8 mouse cellular contexts compared by ENCODE assay signal in genomic region chr16:10979064-10979803, GRCm38 (mm10).
A peak's percentile ranks its signal among the peaks of the same experiment; 100 is the strongest.
DNase-seq lines count a peak whose midpoint lies in the region; ATAC-seq and TF ChIP-seq lines count a peak whose summit lies in the region.

No protein-coding gene starts in this region.

- no peak overlapping the region for H3K4me2 ChIP-seq in heart, embryonic 15.5 days
- no peak overlapping the region for H3K4me2 ChIP-seq in limb, embryonic 13.5 days (replicated peaks)

- 53% methylated on average over 11 of the region's 11 CpGs for WGBS in heart, embryonic 15.5 days
- WGBS in limb, embryonic 13.5 days = 44% methylated on average over 11 of the region's 11 CpGs

- H3K9ac ChIP-seq in heart, embryonic 15.5 days = no peak overlapping the region
- no peak overlapping the region for H3K9ac ChIP-seq in limb, embryonic 13.5 days

- intact Hi-C loops in heart, postnatal 25 days (cut with DNase I) = no loop called here
- intact Hi-C loops in left cerebral cortex, postnatal 14 days (cut with DNase I) = no loop called here
- intact Hi-C loops in gastrocnemius, postnatal 36 days (cut with DNase I) = no loop called here

- H3K27me3 ChIP-seq in heart, embryonic 15.5 days = no peaks in the 10 kb centered on the region
- no peaks in the 10 kb centered on the region for H3K27me3 ChIP-seq in limb, embryonic 13.5 days

- H3K27ac ChIP-seq in heart, embryonic 15.5 days = peak overlapping the region; percentile 56
- H3K27ac ChIP-seq in cortical plate, adult 2 months (ENCODE audit: insufficient read depth, low read length) = 0 out of 2 replicates have a peak overlapping the region, but pooled peaks have one; percentile 32
- H3K27ac ChIP-seq in limb, embryonic 13.5 days = peak overlapping the region; percentile 78

- no peak for TF ChIP-seq POLR2A in cortical plate, adult 2 months (IDR thresholded peaks at IDR 0.05; ENCODE audit: extremely low read depth, insufficient read depth, low read length)

- no peak for DNase-seq in heart, postnatal 25 days (ENCODE audit: low spot score)
- peak; percentile 94 for DNase-seq in 3T3-L1 (ENCODE audit: low read depth, low spot score)
- DNase-seq in cerebellum, adult 18-20 months = no peak
- no peak for DNase-seq in left cerebral cortex, postnatal 14 days (ENCODE audit: low spot score in 2 of 2)
- DNase-seq in gastrocnemius, postnatal 36 days = no peak

- no peaks in the 10 kb centered on the region for H3K9me3 ChIP-seq in heart, embryonic 15.5 days (replicated peaks)
- no peaks in the 10 kb centered on the region for H3K9me3 ChIP-seq in limb, embryonic 13.5 days

- no peak for TF ChIP-seq CTCF in cortical plate, adult 2 months (IDR thresholded peaks at IDR 0.05; ENCODE audit: extremely low read depth, insufficient read depth, low read length)

- H3K36me3 ChIP-seq in heart, embryonic 15.5 days = no peaks in the 10 kb centered on the region
- H3K36me3 ChIP-seq in limb, embryonic 13.5 days = peaks cover 22% of the 10 kb centered on the region

- no peak for ATAC-seq in heart, embryonic 15.5 days (replicated peaks; ENCODE audit: insufficient number of reproducible peaks, insufficient read depth, low FRiP score, low read depth)
- ATAC-seq in limb, embryonic 13.5 days (ENCODE audit: low FRiP score, low read depth) = 0 out of 2 replicates have a peak, but pooled peaks have one; percentile 14

- H3K4me1 ChIP-seq in heart, embryonic 15.5 days (replicated peaks) = peaks cover 35% of the 10 kb centered on the region
- H3K4me1 ChIP-seq in cortical plate, adult 2 months (ENCODE audit: control insufficient read depth, insufficient read depth, low read length) = no peaks in the 10 kb centered on the region
- peaks cover 38% of the 10 kb centered on the region for H3K4me1 ChIP-seq in limb, embryonic 13.5 days

- no peak overlapping the region for H3K4me3 ChIP-seq in heart, embryonic 15.5 days
- no peak overlapping the region for H3K4me3 ChIP-seq in cortical plate, adult 2 months (ENCODE audit: insufficient read depth, low read length)
- H3K4me3 ChIP-seq in limb, embryonic 13.5 days = no peak overlapping the region
